ENCODE assay signal across 12 mouse cellular contexts in genomic region chr13:4188174-4188573, GRCm38 (mm10). TPM values are rescaled to one million over a fixed set of nuclear protein-coding genes. Genes with fewer than 3 reads are reported as not detected.
DNase-seq lines count a peak whose midpoint lies in the region; ATAC-seq and TF ChIP-seq lines count a peak whose summit lies in the region.
"Had no signal": no experiment of that assay in that cellular context is flagged by ENCODE, and none has a peak within 500 bp of the region (broad histone marks: within the 10 kb centered on the region; RNA-seq: fewer than 3 reads in every experiment).

No protein-coding gene starts in this region.

- no peaks in the 10 kb centered on the region for H3K4me1 ChIP-seq in forebrain, postnatal 0 days (ENCODE audit: insufficient read depth)
- no peaks in the 10 kb centered on the region for H3K4me1 ChIP-seq in forebrain, embryonic 13.5 days

- DNase-seq in forebrain, postnatal 0 days, result peak; percentile 22
- DNase-seq in layer of hippocampus, adult 9-10 months (ENCODE audit: low spot score), result peak; percentile 3
- no peak for DNase-seq in layer of hippocampus, postnatal 25 days (ENCODE audit: extremely low spot score in 1 of 2, low spot score in 1 of 2)
- DNase-seq in NIH3T3 (ENCODE audit: low read depth), result peak; percentile 35
- DNase-seq in kidney, postnatal 4 days, result peak; percentile 9 to 31
- DNase-seq in thymus, postnatal 25 days, result no peak
- no peak for DNase-seq in ovary, postnatal 36 days (ENCODE audit: low spot score)
- DNase-seq: adrenal gland, adult 2 months; cerebellum, postnatal 36 days had no signal

- H3K9ac ChIP-seq in forebrain, postnatal 0 days, result no peak overlapping the region
- H3K9ac ChIP-seq in forebrain, embryonic 13.5 days, result no peak overlapping the region

- no peaks in the 10 kb centered on the region for H3K27me3 ChIP-seq in forebrain, postnatal 0 days (ENCODE audit: insufficient read depth, low read length)
- no peaks in the 10 kb centered on the region for H3K27me3 ChIP-seq in forebrain, embryonic 13.5 days

- no peak overlapping the region for H3K27ac ChIP-seq in forebrain, postnatal 0 days (ENCODE audit: low read depth, low read length)
- no peak overlapping the region for H3K27ac ChIP-seq in forebrain, embryonic 13.5 days

- H3K9me3 ChIP-seq in forebrain, postnatal 0 days (ENCODE audit: low read length), result no peaks in the 10 kb centered on the region
- no peaks in the 10 kb centered on the region for H3K9me3 ChIP-seq in forebrain, embryonic 13.5 days (replicated peaks)

- no peaks in the 10 kb centered on the region for H3K36me3 ChIP-seq in forebrain, postnatal 0 days (ENCODE audit: insufficient read depth)
- H3K36me3 ChIP-seq in forebrain, embryonic 13.5 days (ENCODE audit: poor library complexity, severe bottlenecking), result no peaks in the 10 kb centered on the region

- peak; percentile 50 for TF ChIP-seq CTCF in forebrain, postnatal 0 days (IDR thresholded peaks at IDR 0.05; ENCODE audit: low read depth)

- ATAC-seq in forebrain, postnatal 0 days, result no peak; the same call in 1 of the 2 replicates
- ATAC-seq in forebrain, embryonic 13.5 days, result no peak

- H3K4me2 ChIP-seq in forebrain, postnatal 0 days (ENCODE audit: low read depth), result no peak overlapping the region
- no peak overlapping the region for H3K4me2 ChIP-seq in forebrain, embryonic 13.5 days

- no peak overlapping the region for H3K4me3 ChIP-seq in forebrain, postnatal 0 days (ENCODE audit: low read depth, low read length)
- H3K4me3 ChIP-seq in forebrain, embryonic 13.5 days, result no peak overlapping the region

- 84% methylated on average over 2 of the region's 2 CpGs for WGBS in forebrain, postnatal 0 days
- WGBS in forebrain, embryonic 13.5 days, result 93% methylated on average over 2 of the region's 2 CpGs

RNA-seq across cellular contexts. Expression of gene Akr1c13, which starts 2.8 kb away (rescaled TPM):
- total RNA-seq in forebrain, postnatal 0 days (2014; rRNA removed), result 0.33 and 1.7 TPM in 2 replicates
- 1.8 and 2.3 TPM in 2 replicates for polyA plus RNA-seq in forebrain, postnatal 0 days (2015; fragmentation: Nextera tagmentation; extraction: Ambion mirVana)
- polyA plus RNA-seq in forebrain, embryonic 13.5 days (2015; fragmentation: Nextera tagmentation; extraction: Ambion mirVana), result 2.0 and 2.4 TPM in 2 replicates
- total RNA-seq in layer of hippocampus, postnatal 25 days (2021), result not detected
- total RNA-seq: left cerebral cortex, postnatal 10 days had no signal

RNA-seq across cellular contexts. Expression of gene Akr1c18, which starts 37.7 kb away (rescaled TPM):
- 0.23 and 0.76 TPM in 2 replicates for total RNA-seq in forebrain, postnatal 0 days (2014; rRNA removed)
- polyA plus RNA-seq in forebrain, postnatal 0 days (2015; fragmentation: Nextera tagmentation; extraction: Ambion mirVana), result 1.1 and 2.5 TPM in 2 replicates
- polyA plus RNA-seq in forebrain, embryonic 13.5 days (2015; fragmentation: Nextera tagmentation; extraction: Ambion mirVana), result 0.27 TPM in 1 of 2 replicates, not detected in the other
- total RNA-seq in layer of hippocampus, postnatal 25 days (2021), result 1 to 10 TPM; 2.9 to 3.4 TPM
- polyA plus RNA-seq: hindbrain, embryonic 11.5 days had no signal

RNA-seq across cellular contexts. Expression of gene Akr1c19, which starts 40.3 kb away (rescaled TPM):
- 5.3 and 8.5 TPM in 2 replicates for total RNA-seq in forebrain, postnatal 0 days (2014; rRNA removed)
- 10.5 and 15.3 TPM in 2 replicates for polyA plus RNA-seq in forebrain, postnatal 0 days (2015; fragmentation: Nextera tagmentation; extraction: Ambion mirVana)
- polyA plus RNA-seq in forebrain, embryonic 13.5 days (2015; fragmentation: Nextera tagmentation; extraction: Ambion mirVana), result 2.8 and 2.9 TPM in 2 replicates
- not detected for total RNA-seq in layer of hippocampus, postnatal 25 days (2021)
- polyA plus RNA-seq: adrenal gland, adult 2 months had no signal

Comparison
In these comparisons a context has a peak if more than half of its experiments do, and no peak if none do; other contexts are left out.
1. DNase-seq: peak in forebrain, postnatal 0 days (single experiment), layer of hippocampus, adult 9-10 months (single experiment), NIH3T3 (single experiment) and kidney, postnatal 4 days (2 of 2); none in layer of hippocampus, postnatal 25 days (0 of 2), thymus, postnatal 25 days (single experiment) and ovary, postnatal 36 days (single experiment).